Mouse (Mus musculus) mesoderm, embryonic 11.5 days (tissue): Measurements from ENCODE around the gene Vmn1r113.
"Not testable (repeated sequence)": the region's sequence is repeated elsewhere in the genome, so short reads cannot be mapped to it uniquely, and the experiment has no call there.

Source experiments
- DNase-seq: peaks from one replicate; pipeline ENCODE4 v3.0.0-alpha.2; 2012; ENCODE audit warnings: low read depth, low spot score

Vmn1r113 gene

GRCm38 (mm10) chr7:20786985-20787384 lies at the start of gene Vmn1r113:
Gene Vmn1r113 (plus strand): TSS chr7:20787285.
- not testable (repeated sequence) for DNase-seq

GRCm38 (mm10) chr7:20770885-20771284 lies 16.2 kb upstream of the Vmn1r113 start, which contains the start of gene Vmn1r112:
Gene Vmn1r112 (plus strand): TSS chr7:20771185.
- DNase-seq = not testable (repeated sequence)

GRCm38 (mm10) chr7:20812086-20812485 lies 25.0 kb downstream of the Vmn1r113 start, which contains the start of gene Vmn1r114:
Gene Vmn1r114 (minus strand): TSS chr7:20812186.
- DNase-seq = not testable (repeated sequence)
